Mouse (Mus musculus) midbrain, embryonic 15.5 days (tissue): ENCODE data around the gene Rnase2b. TPM values are rescaled to one million over a fixed set of nuclear protein-coding genes. Genes with fewer than 3 reads are reported as not detected.
"Not testable (repeated sequence)": the region's sequence is repeated elsewhere in the genome, so short reads cannot be mapped to it uniquely, and the experiment has no call there.

Experiments
- ATAC-seq: fragments of 200-750 bp; cut with Nextera tagmentation; replicated peaks from 2 replicates; pipeline ENCODE4 v1.8.0; 2017; ENCODE audit warnings: moderate TSS enrichment
- H3K27ac ChIP-seq: fragments of 300-500 bp; sonication (generic); 2 replicates; pipeline ENCODE4 v1.5.1; 2015; ENCODE audit warnings: mild to moderate bottlenecking, inconsistent platforms
- H3K27me3 ChIP-seq: fragments of 300-500 bp; sonication (generic); replicated peaks from 2 replicates; pipeline ENCODE4 v1.6.1; 2015; ENCODE audit warnings: inconsistent platforms
- H3K36me3 ChIP-seq: fragments of 300-500 bp; sonication (generic); replicated peaks from 2 replicates; pipeline ENCODE4 v1.6.1; 2015; ENCODE audit warnings: inconsistent platforms
- H3K4me1 ChIP-seq: fragments of 300-500 bp; sonication (generic); 2 replicates; pipeline ENCODE4 v1.6.1; 2015; ENCODE audit warnings: inconsistent platforms
- H3K4me2 ChIP-seq: fragments of 300-500 bp; sonication (generic); 2 replicates; pipeline ENCODE4 v1.6.1; 2015; ENCODE audit warnings: inconsistent platforms, mild to moderate bottlenecking, moderate library complexity
- H3K4me3 ChIP-seq: fragments of 300-500 bp; sonication (generic); 2 replicates; pipeline ENCODE4 v1.5.1; 2015; ENCODE audit warnings: mild to moderate bottlenecking, inconsistent platforms
- H3K9ac ChIP-seq: fragments of 300-500 bp; sonication (generic); 2 replicates; pipeline ENCODE4 v1.6.1; 2015; ENCODE audit warnings: mild to moderate bottlenecking, inconsistent platforms
- H3K9me3 ChIP-seq: fragments of 300-500 bp; sonication (generic); 2 replicates; pipeline ENCODE4 v1.6.1; 2016; ENCODE audit warnings: inconsistent platforms
- WGBS: fragments of 180-500 bp; shearing (Covaris S2); methylation state at CpG from one replicate; pipeline ENCODE4 v1.1.7; 2015; ENCODE audit warnings: mixed read lengths; 5-methylcytosine and 5-hydroxymethylcytosine counted together
- polyA plus RNA-seq: library from polyadenylated mRNA; unstranded; fragments of >200 nt; fragmentation: Nextera tagmentation; extraction: Ambion mirVana; gene quantifications from 2 replicates; pipeline ENCODE4 v1.2.1, GENCODE M21; 2015

Gene Rnase2b
- polyA plus RNA-seq = not detected in 2 replicates

GRCm38 (mm10) chr14:51161976-51162375, at the start of gene Rnase2b:
Gene Rnase2b (plus strand): TSS chr14:51162260.
- not testable (repeated sequence) for ATAC-seq, H3K27ac ChIP-seq, H3K27me3 ChIP-seq, H3K36me3 ChIP-seq, H3K4me3 ChIP-seq, H3K9ac ChIP-seq, H3K4me1 ChIP-seq, H3K9me3 ChIP-seq, H3K4me2 ChIP-seq
- 89% methylated on average over 3 of the region's 3 CpGs for WGBS

GRCm38 (mm10) chr14:51113476-51113875, 48.6 kb upstream of the Rnase2b start:
- no peak for ATAC-seq
- Histone ChIP-seq H3K9ac (no peak overlapping the region), H3K27me3 (no peaks in the 10 kb centered on the region), H3K4me3 (no peak overlapping the region), H3K4me2 (0 out of 2 replicates have a peak overlapping the region, but pooled peaks have one; percentile 24), H3K36me3 (no peaks in the 10 kb centered on the region), H3K27ac (no peak overlapping the region), H3K4me1 (no peaks in the 10 kb centered on the region), H3K9me3 (no peaks in the 10 kb centered on the region)
- WGBS = 30% methylated on average over 9 of the region's 9 CpGs

GRCm38 (mm10) chr14:51113916-51114560, 48.0 kb upstream of the Rnase2b start, which contains the start of gene Eddm3b:
Gene Eddm3b (plus strand): TSS chr14:51114426.
- H3K4me3 ChIP-seq = no peak within 1 kb of the TSS
- no peak within 1 kb of the TSS for H3K27ac ChIP-seq
- ATAC-seq = no peak
- no peaks in the 10 kb centered on the region for H3K9me3 ChIP-seq
- no peaks in the 10 kb centered on the region for H3K4me1 ChIP-seq
- 34% methylated on average over 12 of the region's 12 CpGs for WGBS
- no peak within 1 kb of the TSS for H3K9ac ChIP-seq
- no peaks in the 10 kb centered on the region for H3K27me3 ChIP-seq
- H3K36me3 ChIP-seq = no peaks in the 10 kb centered on the region
- H3K4me2 ChIP-seq = 0 out of 2 replicates have a peak within 1 kb of the TSS, but pooled peaks have one; percentile 24

- H3K4me3 ChIP-seq = no peak overlapping the region
- H3K9ac ChIP-seq = no peak overlapping the region
- ATAC-seq = no peak
- 86% methylated on average over 6 of the region's 6 CpGs for WGBS
- H3K4me1 ChIP-seq = no peaks in the 10 kb centered on the region
- H3K36me3 ChIP-seq = no peaks in the 10 kb centered on the region
- no peaks in the 10 kb centered on the region for H3K9me3 ChIP-seq
- H3K27me3 ChIP-seq = no peaks in the 10 kb centered on the region
- no peak overlapping the region for H3K27ac ChIP-seq
- no peak overlapping the region for H3K4me2 ChIP-seq
Observed at GRCm38 (mm10) chr14:51125684-51126083, 36.4 kb upstream of the Rnase2b start.

- Histone ChIP-seq H3K9ac (no peak overlapping the region), H3K4me2 (no peak overlapping the region), H3K4me3 (no peak overlapping the region), H3K27me3 (no peaks in the 10 kb centered on the region), H3K36me3 (no peaks in the 10 kb centered on the region), H3K9me3 (no peaks in the 10 kb centered on the region), H3K4me1 (no peaks in the 10 kb centered on the region), H3K27ac (no peak overlapping the region)
- ATAC-seq = no peak
- WGBS = 81% methylated on average over 2 of the region's 2 CpGs
Observed at GRCm38 (mm10) chr14:51127648-51128258, 34.3 kb upstream of the Rnase2b start.

- no peak overlapping the region for H3K4me3 ChIP-seq
- WGBS = 84% methylated on average over 9 of the region's 9 CpGs
- H3K9me3 ChIP-seq = no peaks in the 10 kb centered on the region
- no peak overlapping the region for H3K27ac ChIP-seq
- no peak overlapping the region for H3K9ac ChIP-seq
- H3K27me3 ChIP-seq = no peaks in the 10 kb centered on the region
- H3K4me2 ChIP-seq = no peak overlapping the region
- ATAC-seq = no peak
- no peaks in the 10 kb centered on the region for H3K36me3 ChIP-seq
- no peaks in the 10 kb centered on the region for H3K4me1 ChIP-seq
Observed at GRCm38 (mm10) chr14:51128775-51129623, 33.1 kb upstream of the Rnase2b start.

DNA sequence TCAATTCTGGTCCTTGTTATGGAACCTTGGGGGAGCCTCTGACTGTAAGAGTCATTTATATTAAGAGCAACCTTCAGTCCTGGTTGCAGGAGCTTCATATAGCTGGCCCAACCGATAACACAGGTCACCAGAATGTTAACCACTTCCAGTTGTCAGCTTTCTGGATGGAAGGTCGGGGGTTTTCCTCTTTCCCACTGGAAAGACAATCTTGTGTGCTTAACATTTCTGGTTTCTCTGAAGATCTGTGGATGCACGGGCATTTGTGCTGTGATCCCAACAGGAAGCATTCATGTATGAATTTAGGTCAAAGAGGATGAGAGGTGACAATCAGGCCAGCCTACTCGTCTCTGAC, 32.5 kb upstream of the Rnase2b start:
- Histone ChIP-seq H3K4me1 (no peaks in the 10 kb centered on the region), H3K9ac (no peak overlapping the region), H3K4me3 (no peak overlapping the region), H3K27ac (no peak overlapping the region), H3K36me3 (no peaks in the 10 kb centered on the region), H3K4me2 (no peak overlapping the region), H3K27me3 (no peaks in the 10 kb centered on the region), H3K9me3 (no peaks in the 10 kb centered on the region)
- ATAC-seq = no peak
- 78% methylated on average over 4 of the region's 4 CpGs for WGBS

- H3K9me3 ChIP-seq = no peaks in the 10 kb centered on the region
- H3K27ac ChIP-seq = no peak overlapping the region
- no peak overlapping the region for H3K9ac ChIP-seq
- WGBS = 90% methylated on average over 9 of the region's 9 CpGs
- no peak overlapping the region for H3K4me2 ChIP-seq
- no peak for ATAC-seq
- no peak overlapping the region for H3K4me3 ChIP-seq
- H3K36me3 ChIP-seq = no peaks in the 10 kb centered on the region
- H3K4me1 ChIP-seq = no peaks in the 10 kb centered on the region
- H3K27me3 ChIP-seq = no peaks in the 10 kb centered on the region
Observed at GRCm38 (mm10) chr14:51130315-51130940, 31.6 kb upstream of the Rnase2b start.

DNA sequence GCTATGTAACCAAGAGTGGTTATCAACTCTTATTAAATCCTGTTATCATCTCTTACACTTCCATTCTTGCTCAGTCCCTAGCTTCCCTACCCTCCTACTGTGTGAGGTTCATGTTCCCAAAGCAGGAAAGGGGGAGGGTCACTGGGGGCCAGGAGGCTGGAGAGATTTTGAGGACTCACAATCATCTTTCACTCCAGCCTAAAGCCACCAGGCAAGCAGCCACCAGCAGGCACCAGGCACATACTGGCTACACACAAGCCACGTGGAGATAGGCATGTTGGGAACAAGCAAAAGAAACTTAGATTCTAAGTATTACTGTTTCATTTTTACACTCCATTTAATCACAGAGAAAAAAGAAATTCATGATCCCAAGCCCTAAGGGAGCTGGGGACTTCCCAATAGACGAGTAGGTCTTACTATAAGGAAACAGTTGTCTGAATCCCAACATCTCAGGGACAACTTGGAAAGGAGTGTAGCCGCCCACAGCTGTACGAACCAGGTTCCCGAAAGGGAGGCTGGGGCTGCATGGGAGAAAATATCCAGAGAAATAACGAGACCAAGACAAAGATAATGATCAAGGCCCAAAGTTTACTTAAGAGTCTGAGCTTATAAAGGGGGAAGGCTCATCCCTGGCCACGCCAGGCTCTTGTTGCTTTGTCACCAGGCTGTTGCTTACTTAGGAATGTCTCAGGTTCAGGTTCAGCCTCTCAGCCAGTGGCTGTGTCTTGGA, 30.8 kb upstream of the Rnase2b start:
- no peak for ATAC-seq
- Histone ChIP-seq H3K27me3 (no peaks in the 10 kb centered on the region), H3K9ac (no peak overlapping the region), H3K4me3 (no peak overlapping the region), H3K9me3 (no peaks in the 10 kb centered on the region), H3K4me1 (no peaks in the 10 kb centered on the region), H3K36me3 (no peaks in the 10 kb centered on the region), H3K4me2 (no peak overlapping the region), H3K27ac (no peak overlapping the region)
- WGBS = 78% methylated on average over 7 of the region's 7 CpGs

DNA sequence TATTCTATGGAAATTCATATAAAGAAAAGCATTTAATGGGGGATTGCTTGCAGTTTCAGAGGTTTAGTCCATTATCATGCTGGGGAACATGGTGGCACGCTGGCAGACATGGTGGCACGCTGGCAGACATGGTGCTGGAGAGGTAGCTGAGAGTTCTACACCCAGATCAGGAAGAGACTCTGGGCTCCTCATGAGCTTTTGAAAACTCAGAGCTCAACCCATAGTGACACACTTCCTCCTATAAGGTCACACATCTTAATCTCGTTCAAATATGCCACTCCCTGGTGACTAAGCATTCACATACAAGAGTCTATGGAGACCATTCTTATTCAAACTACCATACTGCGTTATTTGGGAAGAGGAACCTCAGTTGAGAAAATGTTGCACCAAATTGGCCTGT, 29.7 kb upstream of the Rnase2b start:
- no peaks in the 10 kb centered on the region for H3K4me1 ChIP-seq
- 86% methylated on average over 4 of the region's 4 CpGs for WGBS
- no peak overlapping the region for H3K4me3 ChIP-seq
- H3K9me3 ChIP-seq = no peaks in the 10 kb centered on the region
- no peak overlapping the region for H3K9ac ChIP-seq
- no peak for ATAC-seq
- H3K36me3 ChIP-seq = no peaks in the 10 kb centered on the region
- H3K4me2 ChIP-seq = no peak overlapping the region
- no peak overlapping the region for H3K27ac ChIP-seq
- H3K27me3 ChIP-seq = no peaks in the 10 kb centered on the region

- Histone ChIP-seq H3K27ac (no peak overlapping the region), H3K4me3 (no peak overlapping the region), H3K9ac (no peak overlapping the region), H3K9me3 (no peaks in the 10 kb centered on the region), H3K4me1 (no peaks in the 10 kb centered on the region), H3K27me3 (no peaks in the 10 kb centered on the region), H3K36me3 (no peaks in the 10 kb centered on the region), H3K4me2 (no peak overlapping the region)
- no peak for ATAC-seq
- 79% methylated on average over 2 of the region's 2 CpGs for WGBS
Observed at GRCm38 (mm10) chr14:51140342-51140741, 21.7 kb upstream of the Rnase2b start.

- no peaks in the 10 kb centered on the region for H3K9me3 ChIP-seq
- H3K4me2 ChIP-seq = no peak overlapping the region
- no peak overlapping the region for H3K4me3 ChIP-seq
- no peaks in the 10 kb centered on the region for H3K36me3 ChIP-seq
- no peaks in the 10 kb centered on the region for H3K4me1 ChIP-seq
- H3K9ac ChIP-seq = no peak overlapping the region
- no peak for ATAC-seq
- H3K27ac ChIP-seq = no peak overlapping the region
- 87% methylated on average over 4 of the region's 4 CpGs for WGBS
- no peaks in the 10 kb centered on the region for H3K27me3 ChIP-seq
Observed at GRCm38 (mm10) chr14:51142119-51142518, 19.9 kb upstream of the Rnase2b start.
